Mouse (Mus musculus): Measurements from ENCODE around the gene Atp6v1g2.

Gene Atp6v1g2

GRCm38 (mm10) chr17:35255704-35256103 is 22.2 kb downstream of the Atp6v1g2 start:
- DNase-seq (ENCODE audit: low spot score), result no peak

GRCm38 (mm10) chr17:35257378-35257777 is 23.9 kb downstream of the Atp6v1g2 start:
- no peak for DNase-seq (ENCODE audit: low spot score)

- peak; percentile 86 for DNase-seq (ENCODE audit: low spot score)
These were observed 24.5 kb downstream of the Atp6v1g2 start for GRCm38 (mm10) chr17:35257824-35258491.

- no peak for DNase-seq (ENCODE audit: low spot score)
These were observed 25.3 kb downstream of the Atp6v1g2 start for GRCm38 (mm10) chr17:35258492-35259478.

GRCm38 (mm10) chr17:35259621-35260020 is 26.2 kb downstream of the Atp6v1g2 start:
- no peak for DNase-seq (ENCODE audit: low spot score)

- no peak for DNase-seq (ENCODE audit: low spot score)
These were observed 28.2 kb downstream of the Atp6v1g2 start for GRCm38 (mm10) chr17:35261651-35262050.

GRCm38 (mm10) chr17:35262664-35263522 is 29.4 kb downstream of the Atp6v1g2 start, which contains the start of gene H2-D1:
TSS of gene H2-D1 (plus strand) at chr17:35262730.
- DNase-seq (ENCODE audit: low spot score), result peak; percentile 93

GRCm38 (mm10) chr17:35263523-35263883 is 30.0 kb downstream of the Atp6v1g2 start:
- no peak for DNase-seq (ENCODE audit: low spot score)

- DNase-seq (ENCODE audit: low spot score), result no peak
These were observed 34.1 kb downstream of the Atp6v1g2 start for GRCm38 (mm10) chr17:35267399-35268086.

GRCm38 (mm10) chr17:35269653-35270347 is 36.3 kb downstream of the Atp6v1g2 start:
- peak; percentile 85 for DNase-seq (ENCODE audit: low spot score)

- DNase-seq (ENCODE audit: low spot score), result no peak
These were observed 38.8 kb downstream of the Atp6v1g2 start for GRCm38 (mm10) chr17:35272249-35272648.

- DNase-seq (ENCODE audit: low spot score), result peak; percentile 79
These were observed 41.3 kb downstream of the Atp6v1g2 start for GRCm38 (mm10) chr17:35274770-35275169.

GRCm38 (mm10) chr17:35276304-35276864 is 42.9 kb downstream of the Atp6v1g2 start:
- DNase-seq (ENCODE audit: low spot score), result peak; percentile 17

GRCm38 (mm10) chr17:35278049-35278448 is 44.6 kb downstream of the Atp6v1g2 start:
- no peak for DNase-seq (ENCODE audit: low spot score)

- no peak for DNase-seq (ENCODE audit: low spot score)
These were observed 45.7 kb downstream of the Atp6v1g2 start for GRCm38 (mm10) chr17:35278957-35279688.

- no peak for DNase-seq (ENCODE audit: low spot score)
These were observed 46.8 kb downstream of the Atp6v1g2 start for GRCm38 (mm10) chr17:35280276-35280675.

- DNase-seq (ENCODE audit: low spot score), result no peak
These were observed 52.0 kb downstream of the Atp6v1g2 start for GRCm38 (mm10) chr17:35285431-35285830.

Data from embryo, embryonic 10 days (tissue).